Mouse (Mus musculus) forebrain, postnatal 0 days (tissue): ENCODE measurements around the gene Copb2. TPM values are rescaled to one million over a fixed set of nuclear protein-coding genes. Genes with fewer than 3 reads are reported as not detected.

Experiments used
- ATAC-seq: fragments of 200-750 bp; cut with Nextera tagmentation; 2 replicates; pipeline ENCODE4 v1.8.0; 2017; ENCODE audit warnings: mild to moderate bottlenecking, moderate library complexity
- DNase-seq: peaks from one replicate; pipeline ENCODE4 v3.0.0-alpha.2; 2015
- H3K27ac ChIP-seq: fragments of 300-500 bp; sonication (generic); 2 replicates; pipeline ENCODE4 v1.5.1; 2014; ENCODE audit warnings: low read depth, mild to moderate bottlenecking, antibody characterized with exemption, low read length, moderate library complexity, mixed read lengths
- H3K27me3 ChIP-seq: fragments of 300-500 bp; sonication (generic); 2 replicates; pipeline ENCODE4 v1.6.1; 2014; ENCODE audit warnings: mild to moderate bottlenecking, low read length, mixed read lengths; ENCODE audit not compliant: insufficient read depth
- H3K36me3 ChIP-seq: fragments of 300-500 bp; sonication (generic); 2 replicates; pipeline ENCODE4 v1.6.1; 2014; ENCODE audit warnings: mild to moderate bottlenecking, moderate library complexity; ENCODE audit not compliant: insufficient read depth
- H3K4me1 ChIP-seq: fragments of 300-500 bp; sonication (generic); 2 replicates; pipeline ENCODE4 v1.6.1; 2014; ENCODE audit warnings: antibody characterized with exemption; ENCODE audit not compliant: insufficient read depth
- H3K4me2 ChIP-seq: fragments of 300-500 bp; sonication (generic); 2 replicates; pipeline ENCODE4 v1.6.1; 2014; ENCODE audit warnings: low read depth, mild to moderate bottlenecking, moderate library complexity
- H3K4me3 ChIP-seq: fragments of 300-500 bp; sonication (generic); 2 replicates; pipeline ENCODE4 v1.5.1; 2014; ENCODE audit warnings: low read depth, low read length, mixed read lengths
- H3K9ac ChIP-seq: fragments of 300-500 bp; sonication (generic); 2 replicates; pipeline ENCODE4 v1.6.1; 2014; ENCODE audit warnings: mild to moderate bottlenecking
- H3K9me3 ChIP-seq: fragments of 300-500 bp; sonication (generic); 2 replicates; pipeline ENCODE4 v1.6.1; 2016; ENCODE audit warnings: low read length
- CTCF ChIP-seq: sonication (generic); IDR thresholded peaks from 2 replicates; pipeline ENCODE4 v1.5.1; 2016; ENCODE audit warnings: antibody characterized with exemption, control low read depth, low read depth
- WGBS: fragments of 180-500 bp; shearing (Covaris S2); extraction: QIAGEN DNeasy Blood & Tissue Kit; methylation state at CpG from one replicate; pipeline ENCODE4 v1.1.7; 2014; 5-methylcytosine and 5-hydroxymethylcytosine counted together
- polyA plus RNA-seq: library from polyadenylated mRNA; unstranded; fragments of >200 nt; fragmentation: Nextera tagmentation; extraction: Ambion mirVana; gene quantifications from 2 replicates; pipeline ENCODE4 v1.2.1, GENCODE M21; 2015
- total RNA-seq: library from RNA; depleted of rRNA; stranded (reverse); fragments of >200 nt; gene quantifications from 2 replicates; pipeline ENCODE4 v1.2.3, GENCODE M21; 2014; rRNA removed

Gene Copb2
- total RNA-seq (96.3 and 116 TPM in 2 replicates), polyA plus RNA-seq (109 TPM in 2 replicates)

DNA sequence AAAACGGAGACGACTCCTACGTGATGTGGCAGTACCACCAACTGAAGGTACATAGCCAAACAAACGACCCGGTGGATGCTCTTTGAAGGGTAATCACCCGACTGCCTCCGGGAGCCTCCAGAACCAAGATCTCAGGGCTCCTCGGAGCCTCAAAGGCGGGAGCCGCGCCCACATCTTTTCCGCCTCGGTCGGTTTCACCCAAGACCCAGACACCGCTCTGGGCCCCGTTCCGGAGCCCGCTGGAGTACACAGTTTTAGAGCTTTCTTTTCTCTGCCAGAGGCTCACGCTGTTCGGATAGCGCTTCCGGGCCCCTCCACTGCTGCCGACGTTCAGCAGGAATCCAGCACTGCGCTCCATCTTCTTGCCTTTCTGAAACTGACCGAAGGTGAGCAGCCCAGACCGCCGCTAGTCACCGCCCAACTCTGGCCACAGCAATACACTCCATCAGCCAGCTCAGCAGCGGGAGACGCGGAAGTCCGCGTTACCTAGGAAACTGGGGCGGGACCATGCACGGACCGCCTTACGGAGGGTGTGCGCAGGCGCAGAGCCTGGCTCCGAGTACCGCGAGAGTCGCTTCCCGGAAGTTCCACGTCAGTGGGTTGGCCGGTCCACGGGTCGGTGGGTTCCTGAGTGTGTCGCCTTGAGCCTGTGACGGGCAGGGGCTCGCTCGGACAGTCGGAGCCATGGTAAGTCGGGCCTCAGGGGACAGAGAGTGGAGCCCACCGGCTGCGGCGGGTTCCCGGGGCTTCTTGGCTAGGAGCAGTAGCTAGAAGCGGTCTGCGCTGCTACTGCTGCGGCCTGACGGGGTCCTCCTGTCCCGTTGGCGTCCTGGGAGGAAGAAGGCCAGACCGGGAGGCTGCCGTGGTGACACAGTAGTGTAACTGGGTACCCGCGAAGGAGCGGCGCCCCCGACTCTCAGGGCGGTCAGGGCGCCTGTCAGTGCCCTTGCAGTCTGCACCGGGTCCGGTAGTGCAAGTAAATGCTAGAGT lies at the start of gene Copb2:
Gene Copb2 (plus strand): TSS at position 585 of the 990 bp plus-strand sequence.
- H3K27me3 ChIP-seq = no peaks in the 10 kb centered on the region

DNA sequence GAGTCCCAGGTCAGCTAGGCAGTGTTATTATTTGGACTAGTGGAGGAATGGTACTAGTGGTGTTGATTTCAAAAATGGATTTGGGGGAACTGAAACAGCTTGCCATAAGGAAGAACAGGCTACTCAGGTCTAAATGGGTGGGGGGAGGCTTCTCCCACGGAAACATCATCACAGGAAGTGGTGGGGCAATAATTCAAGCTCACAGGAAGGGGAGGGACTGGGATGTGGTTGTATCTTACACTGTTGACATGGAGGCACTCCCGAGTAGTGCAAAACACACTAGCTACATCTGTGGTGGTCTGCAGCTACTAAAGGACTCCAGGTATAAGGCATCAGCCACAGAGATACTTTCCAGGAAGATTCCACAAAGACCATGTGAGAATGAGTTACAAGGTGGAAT lies 39.6 kb upstream of the Copb2 start:
- no peak overlapping the region for H3K27ac ChIP-seq
- H3K9me3 ChIP-seq = no peaks in the 10 kb centered on the region
- no peak for ATAC-seq
- H3K9ac ChIP-seq = no peak overlapping the region
- 71% methylated on average over 2 of the region's 2 CpGs for WGBS
- TF ChIP-seq CTCF = no peak
- no peaks in the 10 kb centered on the region for H3K27me3 ChIP-seq
- peaks cover 16% of the 10 kb centered on the region for H3K4me1 ChIP-seq
- H3K4me2 ChIP-seq = no peak overlapping the region
- no peak overlapping the region for H3K4me3 ChIP-seq
- DNase-seq = no peak
- no peaks in the 10 kb centered on the region for H3K36me3 ChIP-seq

More for the DNA sequence above, at the start of gene Copb2:
- Histone ChIP-seq H3K4me3 (peak within 1 kb of the TSS; percentile 98), H3K9me3 (no peaks in the 10 kb centered on the region), H3K4me1 (peaks cover 14% of the 10 kb centered on the region), H3K9ac (peak within 1 kb of the TSS; percentile 81), H3K36me3 (0 out of 2 replicates have a peak, but pooled peaks cover 5% of the 10 kb centered on the region), H3K4me2 (peak within 1 kb of the TSS; percentile 64), H3K27ac (peak within 1 kb of the TSS; percentile 86)
- DNase-seq = peak; percentile 99
- WGBS = 2% methylated on average over 76 of the region's 76 CpGs
- peak; percentile 99 for ATAC-seq
- TF ChIP-seq CTCF = no peak

DNA sequence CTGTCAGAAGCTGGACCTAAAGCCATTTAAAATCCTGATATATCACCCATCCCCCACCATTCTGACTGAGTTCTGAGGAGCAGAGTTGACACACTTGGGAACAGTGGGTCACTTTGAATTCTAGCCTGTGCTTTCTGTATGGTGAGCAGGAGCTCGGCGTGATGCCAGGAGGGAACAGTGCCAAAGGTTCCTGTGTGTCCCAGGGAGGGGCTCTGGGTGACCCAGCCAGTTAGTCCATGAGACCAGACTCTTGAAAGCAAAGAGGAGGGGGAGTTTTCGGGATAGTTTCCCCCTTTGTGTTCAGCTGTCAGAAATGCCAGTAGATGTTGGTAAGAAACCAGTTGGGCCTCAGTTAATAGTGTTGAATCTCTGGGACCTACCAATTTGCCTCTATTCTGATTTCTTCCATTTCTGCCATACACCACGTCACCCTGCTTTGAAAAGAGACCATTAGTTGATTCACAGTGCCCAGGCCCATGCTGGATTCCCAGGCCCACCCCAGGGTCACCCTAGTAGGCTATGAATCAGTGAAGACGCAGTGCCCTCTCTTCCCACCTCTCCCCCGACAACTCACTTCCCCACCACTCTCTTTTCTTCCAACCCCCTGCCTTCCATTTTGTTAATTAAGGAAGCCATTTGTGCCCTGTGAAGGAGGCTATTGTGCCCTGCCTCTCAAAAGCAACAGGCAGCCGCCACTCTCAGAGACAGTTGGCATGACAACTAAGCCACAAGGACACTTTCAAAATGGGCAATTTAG lies 38.6 kb upstream of the Copb2 start:
- TF ChIP-seq CTCF = no peak
- ATAC-seq = peak; percentile 88
- H3K36me3 ChIP-seq = no peaks in the 10 kb centered on the region
- peak overlapping the region; percentile 66; the same call in 1 of the 2 replicates for H3K27ac ChIP-seq
- 9% methylated on average over 7 of the region's 7 CpGs for WGBS
- H3K9ac ChIP-seq = no peak overlapping the region
- H3K4me2 ChIP-seq = no peak overlapping the region
- H3K4me1 ChIP-seq = peaks cover 16% of the 10 kb centered on the region
- DNase-seq = peak; percentile 76
- no peaks in the 10 kb centered on the region for H3K9me3 ChIP-seq
- H3K27me3 ChIP-seq = no peaks in the 10 kb centered on the region
- no peak overlapping the region for H3K4me3 ChIP-seq

DNA sequence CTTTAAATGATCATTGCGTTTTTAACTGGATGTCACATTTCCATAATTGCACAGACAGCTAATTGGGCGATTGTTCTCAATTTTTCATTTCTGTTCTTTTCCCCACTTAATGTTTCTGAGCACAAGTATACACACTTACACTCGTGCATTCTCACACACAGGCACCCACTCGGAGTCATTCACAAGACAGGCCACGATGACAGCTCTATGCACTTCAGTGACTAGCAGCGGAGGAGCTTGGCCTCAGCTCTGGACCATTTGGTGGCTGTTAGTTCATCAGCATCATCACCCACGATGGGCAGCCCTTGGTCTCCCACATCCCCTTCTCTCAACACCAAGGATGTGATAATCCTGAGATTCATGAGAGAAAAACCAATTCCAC lies 38.0 kb upstream of the Copb2 start:
- 10% methylated on average over 7 of the region's 7 CpGs for WGBS
- no peak for TF ChIP-seq CTCF
- Histone ChIP-seq H3K4me1 (peaks cover 16% of the 10 kb centered on the region), H3K9ac (no peak overlapping the region), H3K27me3 (no peaks in the 10 kb centered on the region), H3K4me2 (no peak overlapping the region), H3K27ac (0 out of 2 replicates have a peak overlapping the region, but pooled peaks have one; percentile 15), H3K36me3 (no peaks in the 10 kb centered on the region), H3K4me3 (no peak overlapping the region), H3K9me3 (no peaks in the 10 kb centered on the region)
- peak; percentile 60 for ATAC-seq
- no peak for DNase-seq

DNA sequence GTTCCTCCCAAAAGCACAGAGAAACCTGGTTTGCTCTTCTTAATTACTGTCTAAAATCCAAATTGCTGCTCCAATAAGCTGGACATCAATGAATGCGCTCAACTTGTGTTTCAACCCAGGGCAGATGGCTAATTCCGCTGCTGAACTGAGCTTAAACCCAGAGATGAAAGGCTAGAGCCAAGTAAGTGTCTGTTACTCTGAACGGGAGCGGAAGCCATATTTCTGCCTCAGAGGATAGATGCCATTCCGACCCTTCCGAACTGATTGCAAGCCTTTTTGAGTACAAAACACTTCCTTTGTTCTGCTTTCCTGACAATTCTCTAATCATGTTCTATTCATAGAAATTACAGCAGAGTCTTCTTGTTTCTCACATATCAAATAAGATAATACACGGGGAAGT lies 36.3 kb upstream of the Copb2 start:
- H3K9ac ChIP-seq = no peak overlapping the region
- no peak overlapping the region for H3K4me2 ChIP-seq
- no peak overlapping the region for H3K4me3 ChIP-seq
- ATAC-seq (no peak), DNase-seq (no peak)
- H3K9me3 ChIP-seq = no peaks in the 10 kb centered on the region
- peaks cover 16% of the 10 kb centered on the region for H3K4me1 ChIP-seq
- no peaks in the 10 kb centered on the region for H3K36me3 ChIP-seq
- WGBS = 35% methylated on average over 7 of the region's 7 CpGs
- H3K27ac ChIP-seq = no peak overlapping the region
- H3K27me3 ChIP-seq = no peaks in the 10 kb centered on the region
- TF ChIP-seq CTCF = no peak

DNA sequence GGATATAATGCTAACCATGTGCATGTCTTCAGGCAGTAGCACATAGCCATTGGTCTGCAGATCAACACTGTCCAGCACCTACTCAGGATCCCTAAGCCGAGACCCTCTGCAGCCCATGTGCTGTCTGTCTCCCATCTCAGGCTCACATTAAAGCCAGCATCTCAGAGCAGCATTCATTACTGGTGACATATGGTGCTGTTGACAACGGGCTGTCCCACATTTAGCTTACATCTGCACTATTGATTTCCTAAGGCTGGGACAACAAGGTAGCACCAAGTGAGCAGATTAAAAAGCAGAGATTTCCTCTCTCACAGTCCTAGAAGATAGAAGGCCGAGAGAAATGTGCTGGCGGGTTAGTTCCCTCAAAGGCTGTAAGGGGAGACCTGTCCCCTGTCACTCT lies 33.7 kb upstream of the Copb2 start:
- no peak overlapping the region for H3K9ac ChIP-seq
- H3K4me3 ChIP-seq = no peak overlapping the region
- H3K36me3 ChIP-seq = no peaks in the 10 kb centered on the region
- no peak for TF ChIP-seq CTCF
- H3K9me3 ChIP-seq = no peaks in the 10 kb centered on the region
- WGBS = 52% methylated on average over 4 of the region's 4 CpGs
- DNase-seq = no peak
- H3K4me1 ChIP-seq = peaks cover 8% of the 10 kb centered on the region; the same call in 1 of the 2 replicates
- no peak overlapping the region for H3K4me2 ChIP-seq
- no peaks in the 10 kb centered on the region for H3K27me3 ChIP-seq
- no peak overlapping the region for H3K27ac ChIP-seq
- no peak for ATAC-seq

GRCm38 (mm10) chr9:98530999-98531398 lies 32.5 kb upstream of the Copb2 start:
- Histone ChIP-seq H3K4me2 (no peak overlapping the region), H3K9me3 (no peaks in the 10 kb centered on the region), H3K27me3 (no peaks in the 10 kb centered on the region), H3K4me1 (no peaks in the 10 kb centered on the region), H3K4me3 (no peak overlapping the region), H3K27ac (no peak overlapping the region), H3K9ac (no peak overlapping the region), H3K36me3 (no peaks in the 10 kb centered on the region)
- TF ChIP-seq CTCF = no peak
- ATAC-seq (no peak), DNase-seq (no peak)
- 80% methylated on average over 2 of the region's 2 CpGs for WGBS
